Mouse (Mus musculus): Measurements from ENCODE around the gene Shb.

DNA sequence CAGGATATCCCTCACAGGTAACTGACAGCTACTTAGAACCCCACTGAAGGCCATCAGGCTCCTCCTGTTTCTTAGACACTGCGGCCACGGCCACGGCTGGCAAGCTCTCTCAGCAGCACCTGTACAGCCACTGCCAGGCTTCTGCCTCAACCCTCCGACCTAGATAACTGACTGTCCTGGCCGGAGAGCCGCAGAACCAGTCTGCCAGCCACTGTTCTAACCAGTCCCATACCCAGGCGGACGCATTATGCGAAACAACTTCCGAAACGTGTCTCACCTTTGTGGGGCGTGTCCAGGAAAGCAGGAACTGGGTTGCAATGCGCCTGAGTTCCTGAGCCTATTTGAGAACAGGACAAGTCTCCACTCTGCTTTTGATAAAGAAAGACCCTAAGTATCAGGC lies 50.0 kb downstream of the Shb start:
- TF ChIP-seq CTCF (IDR thresholded peaks at IDR 0.05; ENCODE audit: low read depth) (no peak), EP300 (optimal IDR thresholded peaks at IDR 0.05) (no peak)

Data from stomach, postnatal 0 days (tissue).